Mouse (Mus musculus): ENCODE data around the gene Frmd4b.

GRCm38 (mm10) chr6:97341628-97342027 is 275.7 kb downstream of the Frmd4b start:
- no peak for TF ChIP-seq CTCF (IDR thresholded peaks at IDR 0.05; ENCODE audit: control insufficient read depth, insufficient read depth, insufficient replicate concordance, low read depth, low read length)
- TF ChIP-seq POLR2A (IDR thresholded peaks at IDR 0.05; ENCODE audit: control insufficient read depth, low read depth, low read length), result no peak
